Mouse (Mus musculus) heart, adult 2 months (tissue): Measurements from ENCODE around the gene Vegfb. TPM values are rescaled to one million over a fixed set of nuclear protein-coding genes. Genes with fewer than 3 reads are reported as not detected.
A peak's percentile ranks its signal among the peaks of the same experiment; 100 is the strongest.

Source experiments
- DNase-seq, 2 experiments: peaks; one replicate each; pipeline ENCODE4 v3.0.0; 2021
- H3K27ac ChIP-seq: fragments of 200-600 bp; 2 replicates; pipeline ENCODE4 v1.8.1; 2022
- H3K27me3 ChIP-seq: fragments of 200-500 bp; 2 replicates; pipeline ENCODE4 v1.6.1; 2012; ENCODE audit warnings: mild to moderate bottlenecking, low read length, inconsistent platforms, mixed read lengths; ENCODE audit not compliant: control insufficient read depth, insufficient read depth
- H3K36me3 ChIP-seq: fragments of 200-500 bp; 2 replicates; pipeline ENCODE4 v1.6.1; 2012; ENCODE audit warnings: low read length, inconsistent platforms; ENCODE audit not compliant: control insufficient read depth, insufficient read depth
- H3K4me1 ChIP-seq: fragments of 200-500 bp; 2 replicates; pipeline ENCODE4 v1.6.1; 2011; ENCODE audit warnings: low read length; ENCODE audit not compliant: control insufficient read depth, insufficient read depth
- H3K4me3 ChIP-seq: fragments of 200-600 bp; 2 replicates; pipeline ENCODE4 v1.8.1; 2022
- H3K79me2 ChIP-seq: fragments of 200-500 bp; replicated peaks from 2 replicates; pipeline ENCODE4 v1.6.1; 2012; ENCODE audit warnings: mild to moderate bottlenecking, inconsistent platforms, low read length, moderate library complexity, mixed read lengths; ENCODE audit not compliant: control insufficient read depth, insufficient read depth
- H3K9ac ChIP-seq: fragments of 200-500 bp; 2 replicates; pipeline ENCODE4 v1.6.1; 2012; ENCODE audit warnings: low read depth, mild to moderate bottlenecking, control low read depth, inconsistent platforms, low read length, mixed read lengths
- CTCF ChIP-seq: fragments of 200-600 bp; IDR thresholded peaks from 2 replicates; pipeline ENCODE4 v1.8.1; 2022; ENCODE audit warnings: antibody characterized with exemption, mild to moderate bottlenecking, moderate library complexity
- EP300 ChIP-seq: fragments of 200-500 bp; IDR thresholded peaks from 2 replicates; pipeline ENCODE4 v1.6.1; 2011; ENCODE audit warnings: low read depth, low read length, control low read depth; ENCODE audit not compliant: insufficient read depth
- POLR2A ChIP-seq: fragments of 200-500 bp; IDR thresholded peaks from 2 replicates; pipeline ENCODE4 v1.6.1; 2011; ENCODE audit warnings: mild to moderate bottlenecking, low read depth, low read length, control low read depth; ENCODE audit not compliant: insufficient read depth
- WGBS: fragments of 180-500 bp; shearing (Covaris S2); methylation state at CpG from one replicate; pipeline ENCODE4 v1.1.7; 2018; 5-methylcytosine and 5-hydroxymethylcytosine counted together
- intact Hi-C: fragments of 180-260 bp; cut with DNase I; formaldehyde crosslinking; loops from one replicate; pipeline ENCODE4 v1.15.1; 2025
- polyA plus RNA-seq: library from polyadenylated mRNA; depleted of rRNA; stranded (reverse); fragments of >200 nt; gene quantifications from 2 replicates; pipeline ENCODE4 v1.2.3, GENCODE M21; 2012; rRNA removed
- total RNA-seq, 2 experiments: library from RNA; stranded (reverse); gene quantifications; 2 replicates each; pipeline ENCODE4 v1.2.3; 2021

Vegfb gene
- total and polyA plus RNA-seq, 3 experiments: 355 to 501 (median 413) TPM

DNA sequence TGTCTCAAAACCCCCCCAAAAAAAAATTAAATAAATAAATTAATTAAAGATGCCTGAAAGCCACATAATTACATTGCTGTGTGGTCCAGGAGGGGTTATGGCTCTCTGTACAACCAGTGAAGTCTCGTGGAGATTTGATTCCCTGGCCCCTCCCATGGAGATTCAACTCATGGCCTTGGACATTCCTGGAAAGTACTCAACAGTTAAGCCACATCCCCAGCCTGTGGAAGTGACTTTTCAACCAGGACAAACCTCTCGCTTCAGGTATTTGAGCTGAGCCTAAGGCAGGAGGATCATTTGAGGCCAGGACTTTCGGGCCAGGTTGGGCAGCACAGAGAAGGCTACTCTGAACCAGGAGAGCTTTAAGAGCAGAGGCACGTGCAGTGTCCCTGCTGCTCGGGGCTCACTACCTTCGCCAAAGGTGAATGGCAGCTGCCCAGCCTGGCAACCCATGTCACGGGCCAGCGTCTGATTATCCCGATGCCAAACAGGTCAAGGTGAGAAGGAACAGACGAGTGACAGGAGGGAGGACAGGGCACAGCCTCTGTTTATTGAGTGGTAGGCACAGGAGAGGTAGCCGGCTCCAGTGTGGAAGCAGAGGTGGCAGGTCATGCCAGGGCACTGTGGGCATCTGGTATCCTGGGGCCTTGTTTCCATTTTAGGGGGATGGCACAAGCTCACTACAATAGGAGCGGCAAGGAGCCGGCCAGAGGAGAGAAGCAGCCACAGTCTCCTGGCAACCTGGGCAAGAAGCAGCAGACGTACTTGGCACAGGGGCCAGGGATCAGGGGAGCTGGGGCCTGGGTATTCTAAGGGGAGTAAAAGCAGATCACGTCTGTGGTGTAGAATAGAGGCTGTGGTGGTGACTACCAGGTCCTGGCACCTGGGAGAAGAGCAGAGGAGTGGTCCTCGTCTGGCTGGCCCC lies 49.6 kb downstream of the Vegfb start:
- H3K27ac ChIP-seq: peak overlapping the region; percentile 78
- no peak overlapping the region for H3K9ac ChIP-seq
- H3K79me2 ChIP-seq: no peaks in the 10 kb centered on the region
- intact Hi-C loops: loop anchor here (2.0 kb wide), 2 partner anchors 13 to 15 kb away; partner anchors contain the start of gene Catsperz
- peak overlapping the region; percentile 11; the same call in 1 of the 2 replicates for H3K4me3 ChIP-seq
- DNase-seq: peak; percentile 51 to 80
- H3K36me3 ChIP-seq: no peaks in the 10 kb centered on the region
- TF ChIP-seq CTCF (no peak), EP300 (peak; percentile 37; the same call in 1 of the 2 replicates)
- H3K27me3 ChIP-seq: peaks cover 12% of the 10 kb centered on the region
- peaks cover 6% of the 10 kb centered on the region for H3K4me1 ChIP-seq
- 58% methylated on average over 16 of the region's 16 CpGs for WGBS

GRCm38 (mm10) chr19:6936299-6936698 lies 51.2 kb downstream of the Vegfb start:
- no peaks in the 10 kb centered on the region for H3K36me3 ChIP-seq

GRCm38 (mm10) chr19:6934195-6934977 lies 53.1 kb downstream of the Vegfb start, which contains the start of gene Kcnk4:
Gene Kcnk4 (minus strand): TSS chr19:6934515.
- Histone ChIP-seq H3K79me2 (no peaks in the 10 kb centered on the region), H3K9ac (peak within 1 kb of the TSS; percentile 64), H3K27ac (no peak within 1 kb of the TSS), H3K4me3 (peak within 1 kb of the TSS; percentile 46), H3K4me1 (peaks cover 4% of the 10 kb centered on the region; the same call in 1 of the 2 replicates), H3K27me3 (peaks cover 12% of the 10 kb centered on the region), H3K36me3 (no peaks in the 10 kb centered on the region)
- TF ChIP-seq EP300 (no peak), CTCF (no peak), POLR2A (no peak)
- DNase-seq: no peak
- intact Hi-C loops: no loop called here
- 18% methylated on average over 23 of the region's 23 CpGs for WGBS

More at GRCm38 (mm10) chr19:6936299-6936698, 51.2 kb downstream of the Vegfb start:
- Histone ChIP-seq H3K27me3 (peaks cover 12% of the 10 kb centered on the region), H3K27ac (no peak overlapping the region), H3K9ac (no peak overlapping the region), H3K4me1 (peaks cover 4% of the 10 kb centered on the region; the same call in 1 of the 2 replicates), H3K79me2 (no peaks in the 10 kb centered on the region), H3K4me3 (no peak overlapping the region)
- WGBS: 40% methylated on average over 3 of the region's 3 CpGs
- no peak for DNase-seq
- intact Hi-C loops: no loop called here
- TF ChIP-seq EP300 (no peak), CTCF (peak; percentile 56)

- Histone ChIP-seq H3K9ac (peak overlapping the region; percentile 64), H3K4me1 (peaks cover 4% of the 10 kb centered on the region; the same call in 1 of the 2 replicates), H3K27ac (no peak overlapping the region), H3K27me3 (peaks cover 12% of the 10 kb centered on the region), H3K4me3 (peak overlapping the region; percentile 46), H3K79me2 (no peaks in the 10 kb centered on the region), H3K36me3 (no peaks in the 10 kb centered on the region)
- intact Hi-C loops: no loop called here
- no peak for TF ChIP-seq EP300
- TF ChIP-seq POLR2A: no peak
- TF ChIP-seq CTCF: no peak
- 5% methylated on average over 58 of the region's 58 CpGs for WGBS
- DNase-seq: peak; percentile 31 to 42
Observed at GRCm38 (mm10) chr19:6933436-6934194, 53.8 kb downstream of the Vegfb start.

GRCm38 (mm10) chr19:6933102-6933435 lies 54.4 kb downstream of the Vegfb start:
- 45% methylated on average over 4 of the region's 4 CpGs for whole genome bisulfite sequencing
- TF ChIP-seq EP300 (no peak), CTCF (no peak), POLR2A (no peak)
- Histone ChIP-seq H3K4me1 (peaks cover 4% of the 10 kb centered on the region; the same call in 1 of the 2 replicates), H3K4me3 (no peak overlapping the region), H3K9ac (no peak overlapping the region), H3K27me3 (peaks cover 13% of the 10 kb centered on the region), H3K27ac (no peak overlapping the region), H3K36me3 (no peaks in the 10 kb centered on the region), H3K79me2 (no peaks in the 10 kb centered on the region)
- intact Hi-C loops: no loop called here
- DNase-seq: no peak

Other genes with a start within 250 kb of the Vegfb start
- 10 to 100 TPM; 15.9 to 17.9 TPM for gene Rps6ka4, start 147.0 kb downstream of the Vegfb start, total RNA-seq
- 11.8 and 12.9 TPM in 2 replicates for gene Rps6ka4, start 147.0 kb downstream of the Vegfb start, polyA plus RNA-seq
- 1 to 10 TPM in 1 of 2 experiments, under 1 TPM in 1; 0.86 to 1.0 TPM for gene Ccdc88b, start 129.4 kb downstream of the Vegfb start, total RNA-seq
- 0.94 and 1.8 TPM in 2 replicates for gene Ccdc88b, start 129.4 kb downstream of the Vegfb start, polyA plus RNA-seq
- gene Trmt112, start 78.0 kb downstream of the Vegfb start, total RNA-seq: 10 to 100 TPM; 32.0 to 38.5 TPM
- 67.9 and 71.5 TPM in 2 replicates for gene Trmt112, start 78.0 kb downstream of the Vegfb start, polyA plus RNA-seq
- gene Prdx5, start 77.5 kb downstream of the Vegfb start, total RNA-seq: 100 to 1,000 TPM; 651 to 766 TPM
- 411 and 490 TPM in 2 replicates for gene Prdx5, start 77.5 kb downstream of the Vegfb start, polyA plus RNA-seq
- gene Esrra, start 65.8 kb downstream of the Vegfb start, total RNA-seq: 100 to 1,000 TPM; 156 to 180 TPM
- gene Esrra, start 65.8 kb downstream of the Vegfb start, polyA plus RNA-seq: 135 and 152 TPM in 2 replicates
- gene Catsperz, start 62.3 kb downstream of the Vegfb start, total RNA-seq: not detected
- 0.23 and 0.64 TPM in 2 replicates for gene Catsperz, start 62.3 kb downstream of the Vegfb start, polyA plus RNA-seq
- not detected for gene Kcnk4, start 53.1 kb downstream of the Vegfb start, total RNA-seq
- 0.21 TPM in 1 of 2 replicates, not detected in the other for gene Kcnk4, start 53.1 kb downstream of the Vegfb start, polyA plus RNA-seq
- gene Bad, start 45.8 kb downstream of the Vegfb start, total RNA-seq: 10 to 100 TPM; 21.1 to 25.8 TPM
- 30.6 and 33.5 TPM in 2 replicates for gene Bad, start 45.8 kb downstream of the Vegfb start, polyA plus RNA-seq
- gene Gpr137, start 45.2 kb downstream of the Vegfb start, total RNA-seq: 10 to 100 TPM; 34.1 to 35.4 TPM
- gene Gpr137, start 45.2 kb downstream of the Vegfb start, polyA plus RNA-seq: 53.4 and 60.4 TPM in 2 replicates
- 10 to 100 TPM; 85.8 to 91.0 TPM for gene Ppp1r14b, start 12.7 kb downstream of the Vegfb start, total RNA-seq
- 42.3 and 56.8 TPM in 2 replicates for gene Ppp1r14b, start 12.7 kb downstream of the Vegfb start, polyA plus RNA-seq
- gene Plcb3, start 11.2 kb downstream of the Vegfb start, total RNA-seq: 10 to 100 TPM; 14.6 to 15.2 TPM
- gene Plcb3, start 11.2 kb downstream of the Vegfb start, polyA plus RNA-seq: 27.5 and 33.7 TPM in 2 replicates
- 10 to 100 TPM; 23.2 to 24.7 TPM for gene Fkbp2, start 7.2 kb downstream of the Vegfb start, total RNA-seq
- gene Fkbp2, start 7.2 kb downstream of the Vegfb start, polyA plus RNA-seq: 21.1 and 27.6 TPM in 2 replicates
- gene Dnajc4, start 4.9 kb upstream of the Vegfb start, total RNA-seq: 10 to 100 TPM; 45.6 to 57.4 TPM
- gene Dnajc4, start 4.9 kb upstream of the Vegfb start, polyA plus RNA-seq: 57.6 and 68.4 TPM in 2 replicates
- 10 to 100 TPM; 25.5 to 33.6 TPM for gene Nudt22, start 8.5 kb upstream of the Vegfb start, total RNA-seq
- 44.5 and 47.4 TPM in 2 replicates for gene Nudt22, start 8.5 kb upstream of the Vegfb start, polyA plus RNA-seq
- 10 to 100 TPM; 20.7 to 26.3 TPM for gene Trpt1, start 8.5 kb upstream of the Vegfb start, total RNA-seq
- gene Trpt1, start 8.5 kb upstream of the Vegfb start, polyA plus RNA-seq: 26.4 and 30.7 TPM in 2 replicates
- 1 to 10 TPM; 5.2 to 9.0 TPM for gene Fermt3, start 31.8 kb upstream of the Vegfb start, total RNA-seq
- gene Fermt3, start 31.8 kb upstream of the Vegfb start, polyA plus RNA-seq: 4.7 and 7.8 TPM in 2 replicates
- 100 to 1,000 TPM; 117 to 121 TPM for gene Stip1, start 52.3 kb upstream of the Vegfb start, total RNA-seq
- 49.9 and 80.2 TPM in 2 replicates for gene Stip1, start 52.3 kb upstream of the Vegfb start, polyA plus RNA-seq
- 100 to 1,000 TPM; 262 to 309 TPM for gene Macrod1, start 69.2 kb upstream of the Vegfb start, total RNA-seq
- gene Macrod1, start 69.2 kb upstream of the Vegfb start, polyA plus RNA-seq: 260 and 278 TPM in 2 replicates
- 1 to 10 TPM; 1.1 to 1.2 TPM for gene Flrt1, start 118.1 kb upstream of the Vegfb start, total RNA-seq
- gene Flrt1, start 118.1 kb upstream of the Vegfb start, polyA plus RNA-seq: 0.84 and 0.94 TPM in 2 replicates
- gene Otub1, start 218.7 kb upstream of the Vegfb start, total RNA-seq: 10 to 100 TPM; 62.1 to 70.9 TPM
- gene Otub1, start 218.7 kb upstream of the Vegfb start, polyA plus RNA-seq: 73.3 and 84.2 TPM in 2 replicates
- 100 to 1,000 TPM; 384 to 424 TPM for gene Cox8a, start 230.0 kb upstream of the Vegfb start, total RNA-seq
- gene Cox8a, start 230.0 kb upstream of the Vegfb start, polyA plus RNA-seq: 589 and 775 TPM in 2 replicates